Mouse (Mus musculus) kidney, adult 10 weeks (tissue): ENCODE measurements around the gene Cyp2c66. TPM values are rescaled to one million over a fixed set of nuclear protein-coding genes. Genes with fewer than 3 reads are reported as not detected.

Experiments
- polyA plus RNA-seq: library from polyadenylated mRNA; stranded (reverse); fragments of 350-450 nt; fragmentation: Illumina TruSeq; extraction: RNeasy Lipid Tissue Mini Kit (QIAGEN cat#74804); gene quantifications from one replicate; pipeline ENCODE4 v1.2.3, GENCODE M21; 2014; ENCODE audit warnings: low read depth, low replicate concordance

Cyp2c66 gene
- 0.32 TPM for polyA plus RNA-seq

GRCm38 (mm10) chr19:39113644-39114043 lies at the start of gene Cyp2c66:
Gene Cyp2c66 (plus strand): TSS chr19:39113898.

Other genes starting within 250 kb of the Cyp2c66 start
- 1.9 TPM for gene Hells, start 183.0 kb upstream of the Cyp2c66 start, polyA plus RNA-seq
- gene Cyp2c55, start 106.9 kb upstream of the Cyp2c66 start, polyA plus RNA-seq: not detected
- gene Cyp2c65, start 52.9 kb upstream of the Cyp2c66 start, polyA plus RNA-seq: 0.53 TPM
- gene Cyp2c29, start 155.5 kb downstream of the Cyp2c66 start, polyA plus RNA-seq: 1.5 TPM